Mouse (Mus musculus) erythroid progenitor cell, adult 5-6 weeks (primary cell): ENCODE measurements around the gene Apoa1. TPM values are rescaled to one million over a fixed set of nuclear protein-coding genes. Genes with fewer than 3 reads are reported as not detected.

Experiments
- ATAC-seq: replicated peaks from 2 replicates; pipeline ENCODE4 v1.8.0; 2016; ENCODE audit warnings: moderate number of reproducible peaks, mild to moderate bottlenecking, moderate TSS enrichment, inconsistent platforms; ENCODE audit not compliant: poor library complexity, low FRiP score, severe bottlenecking
- total RNA-seq, 2 experiments: library from RNA; stranded (forward) in 1 of 2; stranded (reverse) in 1 of 2; fragments of 150-400 nt in 1 of 2; fragments of 186-747, 209-891 nt in 1 of 2; gene quantifications; 2 replicates each; pipeline versions ENCODE4 v1.2.3 to v1.2.4; 2015 to 2017; ENCODE audit warnings: low replicate concordance in 2 of 2

Gene Apoa1
- total RNA-seq, 2 experiments from 2014 or later = not detected

DNA sequence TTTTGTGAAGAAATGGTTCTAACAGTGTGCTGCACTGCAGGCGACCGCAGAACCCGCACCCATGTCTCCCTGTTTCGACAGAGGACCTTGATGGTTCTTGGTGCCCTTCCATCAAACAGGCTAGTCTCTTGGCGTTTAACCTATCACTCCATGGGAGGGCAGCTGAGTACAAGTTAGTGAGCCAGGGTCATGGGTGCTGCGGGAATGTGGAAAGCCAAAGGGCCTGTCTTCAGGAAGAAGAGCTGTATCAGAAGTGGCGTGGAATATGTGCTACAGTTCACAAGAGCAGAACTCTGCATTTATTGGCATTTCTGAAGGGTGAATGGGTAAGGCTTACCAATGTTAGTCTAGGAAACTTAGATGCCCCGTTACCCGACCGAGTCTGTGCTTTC is 13.4 kb upstream of the Apoa1 start:
- no peak for ATAC-seq

DNA sequence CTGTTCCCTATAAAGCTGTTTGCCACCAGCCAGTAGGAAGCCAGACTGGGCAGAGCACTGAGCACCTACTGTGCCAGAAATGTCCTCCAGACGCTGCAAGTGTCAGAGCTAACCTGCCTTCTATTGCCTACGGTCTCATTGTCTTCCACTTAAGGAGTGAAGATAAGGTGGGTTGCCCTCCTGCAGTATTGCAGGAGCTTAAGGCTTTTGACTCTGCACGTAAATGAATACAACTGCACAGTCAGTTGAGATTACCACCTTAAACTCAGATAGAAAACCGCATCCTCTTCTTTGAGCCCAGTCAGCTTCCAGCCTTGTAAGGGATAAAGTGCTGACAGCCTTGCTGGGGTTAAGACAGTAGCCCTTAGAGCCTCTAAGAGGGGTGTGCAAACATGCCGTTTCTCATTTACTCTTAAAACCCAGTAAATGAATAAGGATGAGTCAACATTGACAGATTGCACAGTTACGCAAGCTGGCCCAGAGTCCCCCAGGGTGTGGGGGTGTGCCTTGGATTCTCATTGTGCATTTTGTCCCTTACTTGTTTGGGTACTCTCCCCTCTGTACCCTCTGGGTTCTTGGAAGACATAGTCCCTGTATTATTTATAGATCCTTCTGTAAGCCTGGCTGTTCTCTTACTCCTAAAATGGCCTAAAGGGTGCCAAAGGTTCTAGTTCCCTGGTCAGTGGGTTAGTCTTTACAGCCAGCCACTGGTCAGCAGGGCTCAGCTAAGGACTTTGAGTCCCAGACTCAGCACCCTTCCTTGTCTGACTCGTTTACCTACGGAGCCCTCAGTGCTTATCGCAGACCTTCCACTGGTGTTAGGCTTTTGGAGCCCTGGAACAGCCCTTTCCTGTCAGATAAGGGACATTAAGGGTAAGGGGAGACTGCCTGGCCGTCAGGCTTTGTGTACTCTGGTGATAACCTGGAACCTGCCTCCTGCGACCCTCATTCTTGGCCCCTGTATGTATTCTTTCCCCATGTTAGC is 12.8 kb upstream of the Apoa1 start:
- no peak for ATAC-seq

- ATAC-seq = no peak
Observed at GRCm38 (mm10) chr9:46216744-46217470, 11.5 kb upstream of the Apoa1 start.

GRCm38 (mm10) chr9:46218176-46218575 is 10.2 kb upstream of the Apoa1 start:
- no peak for ATAC-seq

GRCm38 (mm10) chr9:46223090-46223489 is 5.3 kb upstream of the Apoa1 start:
- ATAC-seq = no peak

GRCm38 (mm10) chr9:46224101-46224500 is 4.3 kb upstream of the Apoa1 start:
- ATAC-seq = no peak

GRCm38 (mm10) chr9:46224945-46225660 is 3.3 kb upstream of the Apoa1 start:
- no peak for ATAC-seq

- ATAC-seq = no peak
Observed at GRCm38 (mm10) chr9:46227064-46227614, 1.2 kb upstream of the Apoa1 start.

GRCm38 (mm10) chr9:46229573-46230449 is 1.4 kb downstream of the Apoa1 start:
- ATAC-seq = no peak

GRCm38 (mm10) chr9:46230450-46230975 is 2.1 kb downstream of the Apoa1 start:
- no peak for ATAC-seq

GRCm38 (mm10) chr9:46235196-46235595 is 6.8 kb downstream of the Apoa1 start:
- ATAC-seq = no peak

DNA sequence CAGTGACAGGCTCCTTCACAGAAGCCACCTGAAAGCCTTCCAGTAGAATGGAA is 7.0 kb downstream of the Apoa1 start, which contains the start of gene Apoc3:
Gene Apoc3 (minus strand): TSS at position 41 of the 53 bp plus-strand sequence.
- ATAC-seq = no peak

GRCm38 (mm10) chr9:46235649-46236048 is 7.3 kb downstream of the Apoa1 start:
- no peak for ATAC-seq

GRCm38 (mm10) chr9:46238850-46239249 is 10.5 kb downstream of the Apoa1 start:
- no peak for ATAC-seq

DNA sequence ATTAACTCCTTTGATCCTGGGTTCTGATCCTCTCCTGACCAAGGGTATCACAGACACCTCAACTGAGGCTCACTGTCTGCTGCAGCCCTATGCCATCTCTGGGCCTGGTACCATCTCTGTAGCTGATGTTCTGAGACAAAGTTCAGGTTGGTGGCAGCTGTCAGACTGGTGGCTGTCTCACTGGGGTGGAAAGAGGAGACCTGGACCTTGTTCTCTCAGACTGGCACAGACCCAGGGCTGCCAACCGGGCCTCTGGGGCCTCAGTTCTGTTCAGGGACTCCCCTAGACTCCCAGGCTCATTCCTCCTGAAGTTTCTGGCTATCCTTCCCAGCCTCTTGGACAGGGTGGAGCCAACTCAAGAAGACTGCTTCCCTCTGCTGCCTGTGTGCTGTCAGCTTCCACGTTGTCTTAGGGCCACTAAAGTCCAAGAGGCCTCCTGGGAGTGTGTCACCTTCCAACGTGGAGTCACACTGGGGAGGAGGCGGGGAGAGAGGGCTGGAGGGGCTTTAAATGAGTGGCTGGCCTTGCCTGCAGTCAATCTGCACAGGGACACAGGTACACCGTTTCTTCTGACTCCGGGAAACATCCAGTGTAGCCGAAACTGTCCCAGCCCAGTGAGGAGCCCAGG is 12.3 kb downstream of the Apoa1 start, which contains the start of gene Apoa4:
Gene Apoa4 (plus strand): TSS at position 171 of the 628 bp plus-strand sequence.
- ATAC-seq = no peak

GRCm38 (mm10) chr9:46241818-46242217 is 13.4 kb downstream of the Apoa1 start:
- no peak for ATAC-seq

GRCm38 (mm10) chr9:46243122-46243521 is 14.7 kb downstream of the Apoa1 start:
- ATAC-seq = no peak

DNA sequence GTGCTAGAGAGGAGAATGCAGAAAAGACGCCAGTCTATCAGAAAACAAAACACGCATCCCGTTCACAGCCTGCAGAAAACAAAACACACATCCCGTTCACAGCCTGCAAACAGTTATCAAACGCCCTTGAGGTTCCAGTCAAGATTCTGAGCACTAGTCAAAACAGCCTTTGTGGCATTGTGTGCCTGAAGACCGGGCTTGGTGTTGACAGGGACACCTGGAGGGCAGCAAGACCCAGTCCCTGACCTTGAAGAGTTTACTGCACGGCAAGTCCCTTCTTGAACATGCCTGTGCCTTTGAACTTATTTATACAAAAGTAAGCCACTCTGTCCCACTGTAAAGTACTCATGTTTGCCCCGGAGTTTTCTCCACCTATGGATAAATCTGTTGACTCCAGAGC is 15.2 kb downstream of the Apoa1 start:
- ATAC-seq = no peak
